Mouse (Mus musculus): ENCODE data around the gene Wdfy2.
A peak's percentile ranks its signal among the peaks of the same experiment; 100 is the strongest.
"Not testable (repeated sequence)": the region's sequence is repeated elsewhere in the genome, so short reads cannot be mapped to it uniquely, and the experiment has no call there.

Wdfy2 gene

GRCm38 (mm10) chr14:62837641-62838252, at the start of gene Wdfy2:
Gene Wdfy2, plus strand, starts transcription at chr14:62837678.
- no peak for DNase-seq (ENCODE audit: low read depth, low spot score)

DNA sequence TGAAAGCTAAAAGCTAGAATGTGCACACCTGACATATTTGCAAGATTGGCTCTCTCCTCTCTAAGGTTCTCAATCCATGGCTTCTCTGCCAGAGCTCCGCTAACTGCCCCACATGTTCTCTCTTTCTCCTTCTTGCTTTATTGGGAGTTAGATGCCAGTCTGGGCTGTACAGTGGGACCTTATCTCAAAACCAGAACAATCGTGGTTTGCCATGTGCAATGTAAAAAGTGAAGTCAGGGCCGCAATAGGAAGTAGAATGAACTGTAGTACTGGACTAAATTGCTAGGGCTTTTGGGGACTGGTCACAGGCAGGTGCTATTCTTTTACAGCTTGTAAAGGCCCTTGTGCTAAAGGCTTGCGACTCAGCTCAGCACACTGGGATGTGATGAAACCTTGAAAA, 48.2 kb upstream of the Wdfy2 start:
- no peak for DNase-seq (ENCODE audit: low read depth, low spot score)

DNA sequence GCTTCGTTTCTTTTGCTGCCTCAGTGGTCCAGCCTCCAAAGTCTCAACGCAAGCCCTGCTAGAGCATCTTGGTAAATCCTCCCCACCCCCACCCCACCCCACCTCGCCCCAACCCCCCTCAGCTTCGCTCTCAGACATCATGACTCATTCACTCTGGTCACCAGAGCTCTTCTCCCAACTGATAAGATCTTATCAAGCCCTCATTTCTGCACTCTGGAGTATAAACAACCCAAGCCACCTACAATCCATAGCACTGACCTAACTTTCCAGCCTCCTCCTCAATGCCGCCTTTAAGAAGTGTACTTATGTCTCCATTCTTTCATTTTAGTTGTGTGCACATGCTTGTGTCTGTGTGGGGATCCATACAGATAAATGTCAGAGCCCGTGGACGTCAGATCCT, 41.8 kb upstream of the Wdfy2 start:
- no peak for DNase-seq (ENCODE audit: low read depth, low spot score)

DNA sequence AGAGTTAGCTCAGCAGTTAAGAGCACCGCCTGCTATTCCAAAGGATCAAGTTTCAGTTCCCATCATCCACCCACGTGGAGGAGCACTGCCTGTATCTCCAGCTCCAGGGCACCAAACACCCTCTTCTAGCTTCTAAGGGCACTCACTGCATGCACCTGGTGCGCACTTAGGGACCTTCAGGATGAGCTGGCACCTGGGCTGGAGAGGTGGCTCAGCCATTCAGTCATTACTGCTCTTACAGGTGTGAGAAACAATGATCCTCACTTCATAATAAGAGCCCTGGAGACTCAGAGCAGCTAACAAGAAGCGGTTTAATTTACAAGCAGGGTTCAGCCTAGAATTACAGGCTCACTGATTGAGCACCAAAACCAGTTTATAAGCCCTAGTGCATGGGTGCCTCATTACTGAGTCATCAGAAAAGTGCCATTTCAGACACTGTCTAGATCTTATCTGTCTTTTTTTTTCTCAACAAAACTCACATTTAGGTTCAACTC, 38.8 kb upstream of the Wdfy2 start:
- DNase-seq (ENCODE audit: low read depth, low spot score), result peak; percentile 44

DNA sequence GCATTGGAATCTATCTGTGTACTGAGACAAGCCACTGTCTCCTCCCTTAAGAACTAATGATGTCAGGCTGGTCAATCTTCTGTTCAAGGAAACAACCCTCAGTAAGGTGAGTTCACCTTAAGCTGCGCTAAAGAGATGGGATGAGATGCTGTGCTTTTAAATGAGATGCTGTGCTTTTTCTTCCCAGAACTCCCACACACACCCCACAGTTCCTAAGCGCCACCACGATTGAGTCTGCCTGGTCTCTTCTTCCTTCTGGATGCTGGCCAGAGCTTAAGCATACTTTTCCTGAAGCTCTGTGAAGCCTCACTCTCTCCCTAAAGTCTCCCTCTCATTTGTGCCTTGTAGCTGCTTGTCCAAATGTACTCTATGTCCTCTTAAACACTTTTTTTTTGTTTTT, 36.7 kb upstream of the Wdfy2 start:
- DNase-seq (ENCODE audit: low read depth, low spot score), result no peak

DNA sequence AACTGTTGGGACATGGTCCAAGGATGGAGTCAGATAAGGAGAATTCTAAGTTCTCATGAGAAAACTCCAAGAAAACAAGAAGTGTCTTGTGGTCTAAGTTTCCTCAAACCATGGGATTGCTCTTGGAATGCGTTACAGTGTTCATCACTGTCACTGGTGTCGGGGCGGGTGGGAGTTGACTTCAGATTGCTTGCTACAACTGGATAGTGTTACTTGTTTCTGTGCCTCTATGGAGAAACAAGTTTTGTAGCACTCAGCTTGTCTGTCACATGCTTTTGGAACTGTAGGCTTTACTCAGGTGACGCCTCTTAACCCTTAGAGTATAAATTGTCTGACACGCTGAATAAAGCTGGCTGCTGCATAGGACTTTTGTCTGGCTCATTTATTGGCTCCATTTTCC, 34.3 kb upstream of the Wdfy2 start:
- no peak for DNase-seq (ENCODE audit: low read depth, low spot score)

- DNase-seq (ENCODE audit: low read depth, low spot score), result no peak
Observed at GRCm38 (mm10) chr14:62806921-62807320, 30.6 kb upstream of the Wdfy2 start.

DNA sequence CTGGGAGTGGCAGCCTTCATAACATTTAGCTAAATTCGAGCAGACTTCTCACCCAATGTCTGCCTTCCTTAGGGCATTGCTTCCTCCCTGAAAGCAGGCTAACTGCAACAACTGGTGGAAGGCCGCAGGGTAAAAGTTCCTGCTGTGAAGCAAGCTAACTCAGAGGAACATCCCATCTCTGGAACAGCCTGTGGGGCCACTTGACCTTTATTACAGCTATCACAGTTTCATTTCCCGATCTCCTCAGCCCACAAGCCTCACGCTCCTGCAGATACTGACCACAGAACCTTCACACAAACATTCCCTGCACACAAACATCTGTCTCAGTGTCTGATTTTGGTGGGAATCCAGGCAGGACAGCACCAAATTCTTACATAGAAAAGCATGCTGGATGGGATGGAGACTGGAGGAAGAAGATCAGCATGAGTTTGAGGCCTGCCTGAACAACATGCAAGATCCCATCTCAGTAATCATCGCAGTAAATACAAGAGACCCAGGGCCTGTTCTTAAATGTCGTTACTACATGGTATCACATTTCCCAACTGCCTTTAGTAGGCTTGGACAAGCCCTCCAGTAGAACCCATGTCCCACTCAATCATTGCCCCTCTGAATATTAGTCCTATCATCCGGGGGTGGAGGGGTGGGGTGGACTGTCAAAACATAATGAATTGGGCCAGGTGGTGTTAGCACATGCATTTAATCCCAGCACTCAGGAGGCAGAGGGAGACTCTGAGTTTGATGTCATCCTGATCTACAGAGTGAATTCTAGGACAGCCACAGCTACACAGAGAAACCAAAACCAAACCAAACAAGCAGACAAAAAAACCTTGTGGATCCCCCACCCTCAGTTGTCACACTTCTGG, 28.6 kb upstream of the Wdfy2 start:
- no peak for DNase-seq (ENCODE audit: low read depth, low spot score)

- DNase-seq (ENCODE audit: low read depth, low spot score), result peak; percentile 11
Observed at GRCm38 (mm10) chr14:62812765-62813164, 24.7 kb upstream of the Wdfy2 start.

DNA sequence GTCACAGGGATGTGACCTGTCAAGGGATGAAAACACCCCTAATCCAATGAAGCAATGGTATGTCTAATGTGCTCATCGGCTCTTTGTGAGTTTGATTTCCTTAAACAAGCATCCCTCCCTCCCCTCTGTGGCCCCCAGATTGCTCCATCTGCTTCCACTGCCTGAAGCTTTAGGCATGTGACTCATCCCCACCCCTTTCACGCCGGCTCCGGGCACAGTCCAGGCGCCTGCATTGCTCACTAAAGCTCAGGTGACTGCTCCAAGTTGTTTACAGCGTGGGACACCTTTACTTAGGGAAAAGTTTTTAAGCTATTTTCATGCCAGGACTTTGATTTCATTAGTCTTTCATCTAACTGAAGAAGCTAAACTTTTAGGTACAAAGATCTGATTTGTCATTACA, 22.9 kb upstream of the Wdfy2 start:
- DNase-seq (ENCODE audit: low read depth, low spot score), result no peak

DNA sequence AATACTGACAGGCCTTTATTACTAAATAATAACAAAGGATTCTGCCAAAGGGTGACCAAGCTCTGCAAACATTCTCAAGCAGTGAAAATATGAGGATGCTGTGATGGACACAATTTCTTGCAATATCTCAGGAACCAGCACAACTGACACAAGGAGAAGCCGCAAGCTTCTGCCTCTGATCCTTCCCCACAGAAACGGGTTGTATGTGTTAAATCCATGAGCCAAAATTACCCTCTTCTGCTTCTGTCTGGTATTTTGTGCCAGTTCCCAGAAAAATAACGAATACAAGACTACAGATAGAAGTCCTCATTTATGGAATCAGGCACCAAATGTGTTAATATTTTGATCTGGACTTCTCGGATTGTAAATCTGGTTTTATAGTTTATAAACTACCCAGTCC, 20.7 kb upstream of the Wdfy2 start:
- no peak for DNase-seq (ENCODE audit: low read depth, low spot score)

GRCm38 (mm10) chr14:62825575-62826332, 11.7 kb upstream of the Wdfy2 start:
- DNase-seq (ENCODE audit: low read depth, low spot score), result no peak

- DNase-seq (ENCODE audit: low read depth, low spot score), result no peak
Observed at GRCm38 (mm10) chr14:62829291-62829690, 8.2 kb upstream of the Wdfy2 start.

GRCm38 (mm10) chr14:62831691-62832275, 5.7 kb upstream of the Wdfy2 start:
- DNase-seq (ENCODE audit: low read depth, low spot score), result no peak

- no peak for DNase-seq (ENCODE audit: low read depth, low spot score)
Observed at GRCm38 (mm10) chr14:62833036-62833435, 4.4 kb upstream of the Wdfy2 start.

DNA sequence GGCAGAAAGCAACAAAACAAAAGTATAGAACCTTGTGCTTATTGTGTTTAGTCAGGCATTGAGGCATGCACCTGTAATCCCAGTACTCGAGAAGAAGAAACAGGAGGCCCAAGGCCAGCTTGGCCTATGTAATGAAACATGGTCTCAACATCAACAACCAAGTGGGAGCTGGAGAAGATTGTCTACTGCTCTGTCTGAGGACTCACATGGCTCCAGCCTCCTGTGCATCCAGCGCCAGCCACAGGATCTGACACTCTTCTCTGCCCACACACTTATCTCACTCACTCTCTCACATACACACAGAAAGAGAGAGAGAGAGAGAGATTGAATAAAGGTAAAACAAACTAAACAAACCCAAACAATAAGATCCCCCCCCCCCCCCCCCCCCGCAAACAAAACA, 3.9 kb upstream of the Wdfy2 start:
- no peak for DNase-seq (ENCODE audit: low read depth, low spot score)

DNA sequence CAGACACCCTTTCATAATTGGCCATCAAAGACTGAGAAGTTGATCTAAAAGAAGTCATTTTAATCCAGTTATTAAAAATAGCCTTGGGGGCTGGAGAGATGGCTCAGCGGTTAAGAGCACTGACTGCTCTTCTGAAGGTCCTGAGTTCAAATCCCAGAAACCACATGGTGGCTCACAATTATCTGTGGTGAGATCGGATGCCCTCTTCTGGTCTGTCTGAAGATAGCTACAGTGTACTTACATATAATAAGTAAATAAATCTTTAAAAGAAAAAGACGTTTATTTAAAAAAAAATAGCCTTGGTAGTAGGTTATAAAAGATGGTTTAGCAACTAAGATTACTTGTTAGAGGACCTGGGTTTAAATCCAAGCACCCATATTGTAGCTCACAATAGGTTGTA, 1.7 kb upstream of the Wdfy2 start:
- DNase-seq (ENCODE audit: low read depth, low spot score), result not testable (repeated sequence)

DNA sequence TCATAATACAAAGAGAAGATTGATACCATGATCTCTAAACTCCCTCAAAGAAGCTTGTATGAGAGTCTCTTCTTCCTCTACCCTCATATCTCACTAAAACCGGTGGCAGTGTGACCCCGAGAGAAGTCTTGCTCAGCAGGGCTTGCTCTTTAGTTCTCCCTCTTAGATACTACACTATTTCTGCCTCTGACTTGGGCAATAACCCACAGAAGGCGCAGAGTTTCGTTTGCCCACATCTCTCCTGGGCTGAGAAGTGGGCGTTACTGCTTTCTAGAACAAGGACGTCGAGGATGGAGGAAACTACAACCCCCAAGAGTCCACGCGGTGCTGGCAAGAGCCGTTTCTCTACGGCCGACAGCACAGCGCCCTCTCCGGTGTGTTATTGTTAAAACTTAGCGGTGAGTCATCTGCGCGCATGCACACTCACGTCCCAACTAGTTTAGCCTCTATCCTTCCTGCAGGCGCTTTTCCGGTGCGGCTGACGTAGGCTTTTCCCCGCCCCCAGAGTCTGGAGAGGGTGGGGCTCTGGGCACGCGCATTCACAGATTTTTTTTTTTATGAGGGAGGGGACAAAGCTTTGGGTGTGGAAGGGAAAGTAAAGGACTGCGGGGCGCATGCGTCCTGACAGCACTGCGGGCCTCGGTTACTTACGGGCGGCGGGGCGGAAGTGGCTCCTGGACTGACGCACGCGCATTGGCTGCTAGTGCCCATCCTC, 395 bp upstream of the Wdfy2 start:
- DNase-seq (ENCODE audit: low read depth, low spot score), result peak; percentile 99

DNA sequence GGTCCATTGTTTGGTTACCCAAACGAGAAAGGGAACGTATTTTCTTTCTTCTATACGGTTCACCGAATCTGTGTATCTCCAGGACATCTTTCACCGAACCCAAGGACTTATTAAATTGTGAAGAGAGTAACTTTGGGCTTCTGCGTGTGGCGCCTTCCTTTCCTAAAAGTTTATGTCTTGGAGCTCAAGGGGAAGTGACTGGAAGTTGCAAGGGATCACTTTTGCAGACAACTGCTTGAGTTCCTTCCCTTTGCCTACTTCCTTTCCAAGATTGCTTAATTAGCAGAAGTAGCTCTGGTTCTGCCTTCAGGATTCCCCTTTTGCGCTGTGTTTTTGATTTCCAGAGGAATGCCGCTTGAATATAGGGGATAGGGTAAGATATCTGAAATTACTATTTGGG, 858 bp downstream of the Wdfy2 start:
- DNase-seq (ENCODE audit: low read depth, low spot score), result no peak

DNA sequence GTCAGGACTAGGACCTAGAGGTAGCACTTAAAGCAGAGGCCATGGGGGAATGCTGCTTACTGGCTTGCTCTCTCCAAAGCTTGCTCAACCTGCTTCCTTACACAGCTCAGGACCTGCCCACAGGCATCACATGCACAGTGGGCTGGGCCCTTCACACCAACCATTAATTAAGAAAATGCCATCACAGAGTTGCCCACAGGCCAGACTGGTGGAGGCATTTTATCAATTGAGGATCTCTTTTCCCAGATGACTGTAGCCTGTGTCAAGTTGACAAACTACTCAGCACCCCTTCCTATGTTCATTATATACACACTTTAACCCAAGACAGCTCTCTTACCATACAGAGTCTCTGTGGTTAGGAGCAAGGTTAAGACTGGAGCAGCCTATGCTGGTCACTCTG, 4.2 kb downstream of the Wdfy2 start:
- DNase-seq (ENCODE audit: low read depth, low spot score), result no peak

- no peak for DNase-seq (ENCODE audit: low read depth, low spot score)
Observed at GRCm38 (mm10) chr14:62842495-62842894, 5.0 kb downstream of the Wdfy2 start.
